Mouse (Mus musculus): ENCODE data around the gene Ap2s1.

Gene Ap2s1

DNA sequence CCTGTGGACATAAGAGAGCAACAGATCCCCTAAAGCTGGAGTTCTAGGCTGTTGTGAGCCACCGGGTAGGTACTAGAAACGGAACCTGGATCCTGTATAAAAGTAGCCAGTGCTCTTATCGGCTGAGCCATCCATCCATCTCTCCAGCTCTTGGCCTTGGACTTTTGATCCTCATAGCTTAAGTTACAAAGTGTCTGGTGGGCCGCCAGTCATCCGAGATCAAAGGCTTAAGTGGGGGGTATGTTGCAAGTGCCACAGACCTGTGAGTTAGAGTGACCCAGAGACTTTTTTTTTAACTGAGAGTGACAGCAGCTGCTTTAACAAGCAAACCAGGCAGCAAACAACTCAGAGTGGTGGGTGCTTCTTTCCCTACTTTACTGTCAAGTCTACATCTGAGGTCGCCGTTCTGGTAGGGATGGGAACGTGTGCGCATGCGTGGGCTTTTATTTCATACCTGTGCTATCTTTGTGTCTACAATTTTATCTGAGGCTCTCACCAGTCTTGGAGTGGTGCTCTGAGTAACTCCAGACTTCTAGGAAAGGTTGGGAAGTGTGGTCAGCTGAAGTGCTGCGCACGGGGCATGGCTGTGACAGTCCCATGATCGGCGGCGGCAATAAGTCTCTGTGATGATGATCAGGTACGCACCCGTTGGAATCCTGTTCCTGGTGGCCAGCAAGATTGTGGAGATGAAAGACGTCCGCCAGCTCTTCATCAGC, 55.0 kb downstream of the Ap2s1 start:
- no peak for DNase-seq (ENCODE audit: low spot score)

GRCm38 (mm10) chr7:16794886-16795285, 56.7 kb downstream of the Ap2s1 start:
- DNase-seq (ENCODE audit: low spot score) = no peak

Data from urinary bladder, postnatal 10 days (tissue).